Mouse (Mus musculus): Measurements from ENCODE around the gene Tmem163. TPM values are rescaled to one million over a fixed set of nuclear protein-coding genes. Genes with fewer than 3 reads are reported as not detected.

The Tmem163 gene
- total RNA-seq, 2 experiments from 2014 or later, result not detected

Other genes starting within 250 kb of the Tmem163 start
- not detected for gene Acmsd, start 49.9 kb upstream of the Tmem163 start, total RNA-seq (2021)
- 10 to 100 TPM; 16.4 to 16.7 TPM for gene Ccnt2, start 94.6 kb upstream of the Tmem163 start, total RNA-seq (2021)
- under 1 TPM in 1 of 2 experiments, not detected in 1; 0.05 TPM for gene Map3k19, start 175.5 kb upstream of the Tmem163 start, total RNA-seq (2021)
- gene Rab3gap1, start 189.2 kb upstream of the Tmem163 start, total RNA-seq (2021), result 10 to 100 TPM; 22.1 to 25.0 TPM